Mouse (Mus musculus): ENCODE results near the gene Olfr1195. TPM values are rescaled to one million over a fixed set of nuclear protein-coding genes. Genes with fewer than 3 reads are reported as not detected.
"Not testable (repeated sequence)": the region's sequence is repeated elsewhere in the genome, so short reads cannot be mapped to it uniquely, and the experiment has no call there.

Olfr1195 gene
- polyA plus RNA-seq (2015; fragmentation: Nextera tagmentation; extraction: Ambion mirVana): 0.04 TPM in 1 of 2 replicates, not detected in the other

GRCm38 (mm10) chr2:88689087-88689486, at the start of gene Olfr1195:
Olfr1195 (minus strand) TSS chr2:88689187.
- H3K4me3 ChIP-seq (ENCODE audit: low read depth, low read length): no peak within 1 kb of the TSS
- no peaks in the 10 kb centered on the region for H3K27me3 ChIP-seq (ENCODE audit: control insufficient read depth, insufficient read depth, low read length)
- no peaks in the 10 kb centered on the region for H3K9me3 ChIP-seq (ENCODE audit: control insufficient read depth, low read length)
- ATAC-seq (ENCODE audit: low FRiP score, low TSS enrichment): no peak
- H3K9ac ChIP-seq (ENCODE audit: low read length): no peak within 1 kb of the TSS
- no peak within 1 kb of the TSS for H3K27ac ChIP-seq (replicated peaks)
- no peak for DNase-seq (ENCODE audit: low spot score)
- H3K4me1 ChIP-seq (replicated peaks; ENCODE audit: control insufficient read depth, insufficient read depth): no peaks in the 10 kb centered on the region
- no peaks in the 10 kb centered on the region for H3K36me3 ChIP-seq (ENCODE audit: control insufficient read depth, insufficient read depth, low read length)
- no peak within 1 kb of the TSS for H3K4me2 ChIP-seq (replicated peaks; ENCODE audit: low read depth)
- no peak for TF ChIP-seq CTCF (IDR thresholded peaks at IDR 0.05; ENCODE audit: low read depth)
- no peak for TF ChIP-seq EP300 (optimal IDR thresholded peaks at IDR 0.05)

GRCm38 (mm10) chr2:88732266-88732665, 43.3 kb upstream of the Olfr1195 start, which contains the start of gene Olfr1197:
Olfr1197 (minus strand) TSS chr2:88732366.
- Histone ChIP-seq H3K4me1 (replicated peaks; ENCODE audit: control insufficient read depth, insufficient read depth) (no peaks in the 10 kb centered on the region), H3K4me2 (replicated peaks; ENCODE audit: low read depth) (no peak within 1 kb of the TSS), H3K4me3 (ENCODE audit: low read depth, low read length) (no peak within 1 kb of the TSS), H3K9ac (ENCODE audit: low read length) (no peak within 1 kb of the TSS), H3K27ac (replicated peaks) (no peak within 1 kb of the TSS), H3K27me3 (ENCODE audit: control insufficient read depth, insufficient read depth, low read length) (no peaks in the 10 kb centered on the region), H3K9me3 (ENCODE audit: control insufficient read depth, low read length) (no peaks in the 10 kb centered on the region), H3K36me3 (ENCODE audit: control insufficient read depth, insufficient read depth, low read length) (no peaks in the 10 kb centered on the region)
- TF ChIP-seq CTCF (IDR thresholded peaks at IDR 0.05; ENCODE audit: low read depth) (no peak), EP300 (optimal IDR thresholded peaks at IDR 0.05) (no peak)
- WGBS: 77% methylated on average over 1 of the region's 1 CpGs
- DNase-seq (ENCODE audit: low spot score): no peak
- no peak for ATAC-seq (ENCODE audit: low FRiP score, low TSS enrichment)

GRCm38 (mm10) chr2:88704497-88704896, 15.5 kb upstream of the Olfr1195 start, which contains the start of gene Olfr1196:
Olfr1196 (minus strand) TSS chr2:88704597.
- H3K4me3 ChIP-seq (ENCODE audit: low read depth, low read length): no peak within 1 kb of the TSS
- H3K36me3 ChIP-seq (ENCODE audit: control insufficient read depth, insufficient read depth, low read length): no peaks in the 10 kb centered on the region
- H3K27me3 ChIP-seq (ENCODE audit: control insufficient read depth, insufficient read depth, low read length): no peaks in the 10 kb centered on the region
- 80% methylated on average over 2 of the region's 2 CpGs for WGBS
- DNase-seq (ENCODE audit: low spot score) (no peak), ATAC-seq (ENCODE audit: low FRiP score, low TSS enrichment) (no peak)
- TF ChIP-seq EP300 (optimal IDR thresholded peaks at IDR 0.05) (no peak), CTCF (IDR thresholded peaks at IDR 0.05; ENCODE audit: low read depth) (no peak)
- H3K9ac ChIP-seq (ENCODE audit: low read length): no peak within 1 kb of the TSS
- no peaks in the 10 kb centered on the region for H3K9me3 ChIP-seq (ENCODE audit: control insufficient read depth, low read length)
- no peak within 1 kb of the TSS for H3K4me2 ChIP-seq (replicated peaks; ENCODE audit: low read depth)
- H3K27ac ChIP-seq (replicated peaks): no peak within 1 kb of the TSS
- no peaks in the 10 kb centered on the region for H3K4me1 ChIP-seq (replicated peaks; ENCODE audit: control insufficient read depth, insufficient read depth)

- not testable (repeated sequence) for H3K27ac ChIP-seq (replicated peaks); DNase-seq (ENCODE audit: low spot score); H3K9ac ChIP-seq (ENCODE audit: low read length); H3K27me3 ChIP-seq (ENCODE audit: control insufficient read depth, insufficient read depth, low read length); H3K4me3 ChIP-seq (ENCODE audit: low read depth, low read length); H3K36me3 ChIP-seq (ENCODE audit: control insufficient read depth, insufficient read depth, low read length); ATAC-seq (ENCODE audit: low FRiP score, low TSS enrichment); H3K9me3 ChIP-seq (ENCODE audit: control insufficient read depth, low read length); H3K4me1 ChIP-seq (replicated peaks; ENCODE audit: control insufficient read depth, insufficient read depth); H3K4me2 ChIP-seq (replicated peaks; ENCODE audit: low read depth)
Observed at GRCm38 (mm10) chr2:88675328-88675727, 13.7 kb downstream of the Olfr1195 start, which contains the start of gene Olfr1193. Olfr1193 (plus strand) TSS chr2:88675628.

GRCm38 (mm10) chr2:88648209-88648608, 40.8 kb downstream of the Olfr1195 start, which contains the start of gene Olfr1192-ps1:
Olfr1192-ps1 (plus strand) TSS chr2:88648509.
- no peak for TF ChIP-seq EP300 (optimal IDR thresholded peaks at IDR 0.05)
- no peak for TF ChIP-seq CTCF (IDR thresholded peaks at IDR 0.05; ENCODE audit: low read depth)
- no peaks in the 10 kb centered on the region for H3K4me1 ChIP-seq (replicated peaks; ENCODE audit: control insufficient read depth, insufficient read depth)
- H3K9me3 ChIP-seq (ENCODE audit: control insufficient read depth, low read length): no peaks in the 10 kb centered on the region
- H3K9ac ChIP-seq (ENCODE audit: low read length): no peak within 1 kb of the TSS
- no peak for DNase-seq (ENCODE audit: low spot score)
- H3K4me3 ChIP-seq (ENCODE audit: low read depth, low read length): no peak within 1 kb of the TSS
- no peak within 1 kb of the TSS for H3K27ac ChIP-seq (replicated peaks)
- no peak within 1 kb of the TSS for H3K4me2 ChIP-seq (replicated peaks; ENCODE audit: low read depth)
- no peaks in the 10 kb centered on the region for H3K36me3 ChIP-seq (ENCODE audit: control insufficient read depth, insufficient read depth, low read length)
- ATAC-seq (ENCODE audit: low FRiP score, low TSS enrichment): no peak
- 29% methylated on average over 1 of the region's 1 CpGs for WGBS
- no peaks in the 10 kb centered on the region for H3K27me3 ChIP-seq (ENCODE audit: control insufficient read depth, insufficient read depth, low read length)

- WGBS: 88% methylated on average over 1 of the region's 1 CpGs
- not testable (repeated sequence) for H3K4me1 ChIP-seq (replicated peaks; ENCODE audit: control insufficient read depth, insufficient read depth); H3K4me3 ChIP-seq (ENCODE audit: low read depth, low read length); ATAC-seq (ENCODE audit: low FRiP score, low TSS enrichment); H3K9ac ChIP-seq (ENCODE audit: low read length); H3K4me2 ChIP-seq (replicated peaks; ENCODE audit: low read depth); H3K36me3 ChIP-seq (ENCODE audit: control insufficient read depth, insufficient read depth, low read length); H3K9me3 ChIP-seq (ENCODE audit: control insufficient read depth, low read length); DNase-seq (ENCODE audit: low spot score); H3K27ac ChIP-seq (replicated peaks); H3K27me3 ChIP-seq (ENCODE audit: control insufficient read depth, insufficient read depth, low read length)
Observed at GRCm38 (mm10) chr2:88640242-88640641, 48.7 kb downstream of the Olfr1195 start, which contains the start of gene Olfr1191-ps1. Olfr1191-ps1 (plus strand) TSS chr2:88640542.

Other genes with a start within 250 kb of the Olfr1195 start
- not detected in 2 replicates for gene Gm13757, start 240.1 kb downstream of the Olfr1195 start, polyA plus RNA-seq (2015; fragmentation: Nextera tagmentation; extraction: Ambion mirVana)
- gene Olfr1183, start 234.3 kb downstream of the Olfr1195 start, polyA plus RNA-seq (2015; fragmentation: Nextera tagmentation; extraction: Ambion mirVana): not detected in 2 replicates
- not detected in 2 replicates for gene Olfr1184, start 205.6 kb downstream of the Olfr1195 start, polyA plus RNA-seq (2015; fragmentation: Nextera tagmentation; extraction: Ambion mirVana)
- gene Olfr1185-ps1, start 195.9 kb downstream of the Olfr1195 start, polyA plus RNA-seq (2015; fragmentation: Nextera tagmentation; extraction: Ambion mirVana): 0.02 TPM in 1 of 2 replicates, not detected in the other
- gene Olfr1186, start 170.6 kb downstream of the Olfr1195 start, polyA plus RNA-seq (2015; fragmentation: Nextera tagmentation; extraction: Ambion mirVana): not detected in 2 replicates
- not detected in 2 replicates for gene Olfr1188, start 132.3 kb downstream of the Olfr1195 start, polyA plus RNA-seq (2015; fragmentation: Nextera tagmentation; extraction: Ambion mirVana)
- not detected in 2 replicates for gene Olfr1189, start 102.7 kb downstream of the Olfr1195 start, polyA plus RNA-seq (2015; fragmentation: Nextera tagmentation; extraction: Ambion mirVana)
- gene Olfr1191-ps1, start 48.6 kb downstream of the Olfr1195 start, polyA plus RNA-seq (2015; fragmentation: Nextera tagmentation; extraction: Ambion mirVana): not detected in 2 replicates
- gene Olfr1192-ps1, start 40.7 kb downstream of the Olfr1195 start, polyA plus RNA-seq (2015; fragmentation: Nextera tagmentation; extraction: Ambion mirVana): 0.02 TPM in 1 of 2 replicates, not detected in the other
- gene Olfr1193, start 13.6 kb downstream of the Olfr1195 start, polyA plus RNA-seq (2015; fragmentation: Nextera tagmentation; extraction: Ambion mirVana): not detected in 2 replicates
- gene Olfr1196, start 15.4 kb upstream of the Olfr1195 start, polyA plus RNA-seq (2015; fragmentation: Nextera tagmentation; extraction: Ambion mirVana): not detected in 2 replicates
- gene Olfr1197, start 43.2 kb upstream of the Olfr1195 start, polyA plus RNA-seq (2015; fragmentation: Nextera tagmentation; extraction: Ambion mirVana): not detected in 2 replicates
- gene Olfr1198, start 62.2 kb upstream of the Olfr1195 start, polyA plus RNA-seq (2015; fragmentation: Nextera tagmentation; extraction: Ambion mirVana): not detected in 2 replicates
- gene Olfr1199, start 71.3 kb upstream of the Olfr1195 start, polyA plus RNA-seq (2015; fragmentation: Nextera tagmentation; extraction: Ambion mirVana): not detected in 2 replicates
- gene Olfr1200, start 81.3 kb upstream of the Olfr1195 start, polyA plus RNA-seq (2015; fragmentation: Nextera tagmentation; extraction: Ambion mirVana): not detected in 2 replicates
- gene Olfr1201, start 103.8 kb upstream of the Olfr1195 start, polyA plus RNA-seq (2015; fragmentation: Nextera tagmentation; extraction: Ambion mirVana): not detected in 2 replicates
- gene Olfr1202, start 125.3 kb upstream of the Olfr1195 start, polyA plus RNA-seq (2015; fragmentation: Nextera tagmentation; extraction: Ambion mirVana): 0.04 TPM in 1 of 2 replicates, not detected in the other
- 0.05 TPM in 1 of 2 replicates, not detected in the other for gene Olfr1205, start 140.6 kb upstream of the Olfr1195 start, polyA plus RNA-seq (2015; fragmentation: Nextera tagmentation; extraction: Ambion mirVana)
- gene Olfr1204, start 160.1 kb upstream of the Olfr1195 start, polyA plus RNA-seq (2015; fragmentation: Nextera tagmentation; extraction: Ambion mirVana): not detected in 2 replicates
- not detected in 2 replicates for gene Olfr1206, start 174.0 kb upstream of the Olfr1195 start, polyA plus RNA-seq (2015; fragmentation: Nextera tagmentation; extraction: Ambion mirVana)
- not detected in 2 replicates for gene Olfr1208, start 213.1 kb upstream of the Olfr1195 start, polyA plus RNA-seq (2015; fragmentation: Nextera tagmentation; extraction: Ambion mirVana)
- not detected in 2 replicates for gene Olfr1209, start 226.0 kb upstream of the Olfr1195 start, polyA plus RNA-seq (2015; fragmentation: Nextera tagmentation; extraction: Ambion mirVana)
- not detected in 2 replicates for gene Olfr1211, start 248.9 kb upstream of the Olfr1195 start, polyA plus RNA-seq (2015; fragmentation: Nextera tagmentation; extraction: Ambion mirVana)

Data from stomach, postnatal 0 days (tissue).